Mouse (Mus musculus) kidney, adult 18-20 months (tissue): ENCODE data around the gene Rab12.

Experiments
- DNase-seq: peaks from one replicate; pipeline ENCODE4 v3.0.0; 2021

Gene Rab12

GRCm38 (mm10) chr17:66496589-66496988 is 22.9 kb downstream of the Rab12 start:
- DNase-seq: no peak

- peak; percentile 39 for DNase-seq
Measured at GRCm38 (mm10) chr17:66490022-66490601, 29.4 kb downstream of the Rab12 start.

- DNase-seq: no peak
Measured at GRCm38 (mm10) chr17:66486576-66486975, 33.0 kb downstream of the Rab12 start.

GRCm38 (mm10) chr17:66485742-66486141 is 33.8 kb downstream of the Rab12 start:
- peak; percentile 79 for DNase-seq

- DNase-seq: no peak
Measured at GRCm38 (mm10) chr17:66484965-66485364, 34.6 kb downstream of the Rab12 start.

- DNase-seq: no peak
Measured at GRCm38 (mm10) chr17:66483651-66484454, 35.7 kb downstream of the Rab12 start.

- no peak for DNase-seq
Measured at GRCm38 (mm10) chr17:66481295-66481694, 38.2 kb downstream of the Rab12 start.

- no peak for DNase-seq
Measured at GRCm38 (mm10) chr17:66480491-66481278, 38.8 kb downstream of the Rab12 start.

- DNase-seq: no peak
Measured at GRCm38 (mm10) chr17:66479813-66480490, 39.6 kb downstream of the Rab12 start.

GRCm38 (mm10) chr17:66479311-66479710 is 40.2 kb downstream of the Rab12 start:
- no peak for DNase-seq

- DNase-seq: no peak
Measured at GRCm38 (mm10) chr17:66473205-66473604, 46.3 kb downstream of the Rab12 start.

GRCm38 (mm10) chr17:66471775-66472174 is 47.8 kb downstream of the Rab12 start:
- no peak for DNase-seq

GRCm38 (mm10) chr17:66471252-66471651 is 48.3 kb downstream of the Rab12 start:
- DNase-seq: no peak

GRCm38 (mm10) chr17:66470020-66470419 is 49.5 kb downstream of the Rab12 start:
- DNase-seq: no peak

GRCm38 (mm10) chr17:66457278-66457677 is 62.3 kb downstream of the Rab12 start:
- DNase-seq: no peak

- peak; percentile 89 for DNase-seq
Measured at GRCm38 (mm10) chr17:66451143-66451542, 68.4 kb downstream of the Rab12 start.

GRCm38 (mm10) chr17:66450526-66451070 is 68.9 kb downstream of the Rab12 start:
- DNase-seq: peak; percentile 7

- peak; percentile 76 for DNase-seq
Measured at GRCm38 (mm10) chr17:66449460-66450341, 69.8 kb downstream of the Rab12 start, which contains the start of gene Mtcl1. TSS of gene Mtcl1 (minus strand) at chr17:66449750.

GRCm38 (mm10) chr17:66448421-66449405 is 70.8 kb downstream of the Rab12 start:
- DNase-seq: peak; percentile 52

GRCm38 (mm10) chr17:66447978-66448377 is 71.6 kb downstream of the Rab12 start:
- no peak for DNase-seq

GRCm38 (mm10) chr17:66447007-66447312 is 72.6 kb downstream of the Rab12 start:
- no peak for DNase-seq
